Mouse (Mus musculus) midbrain, embryonic 15.5 days (tissue): ENCODE measurements at regions not wholly inside any gene's neighbourhood (a gene's known extent, or its start where the extent isn't known, plus 50 kb on each side); places are given as distances from the start of the nearest gene placed in this dataset.
A peak's percentile ranks its signal among the peaks of the same experiment; 100 is the strongest.

ENCODE experiments used
- ATAC-seq: fragments of 200-750 bp; cut with Nextera tagmentation; replicated peaks from 2 replicates; pipeline ENCODE4 v1.8.0; 2017; ENCODE audit warnings: moderate TSS enrichment
- H3K27ac ChIP-seq: fragments of 300-500 bp; sonication (generic); 2 replicates; pipeline ENCODE4 v1.5.1; 2015; ENCODE audit warnings: mild to moderate bottlenecking, inconsistent platforms
- H3K27me3 ChIP-seq: fragments of 300-500 bp; sonication (generic); replicated peaks from 2 replicates; pipeline ENCODE4 v1.6.1; 2015; ENCODE audit warnings: inconsistent platforms
- H3K36me3 ChIP-seq: fragments of 300-500 bp; sonication (generic); replicated peaks from 2 replicates; pipeline ENCODE4 v1.6.1; 2015; ENCODE audit warnings: inconsistent platforms
- H3K4me1 ChIP-seq: fragments of 300-500 bp; sonication (generic); 2 replicates; pipeline ENCODE4 v1.6.1; 2015; ENCODE audit warnings: inconsistent platforms
- H3K4me2 ChIP-seq: fragments of 300-500 bp; sonication (generic); 2 replicates; pipeline ENCODE4 v1.6.1; 2015; ENCODE audit warnings: inconsistent platforms, mild to moderate bottlenecking, moderate library complexity
- H3K4me3 ChIP-seq: fragments of 300-500 bp; sonication (generic); 2 replicates; pipeline ENCODE4 v1.5.1; 2015; ENCODE audit warnings: mild to moderate bottlenecking, inconsistent platforms
- H3K9ac ChIP-seq: fragments of 300-500 bp; sonication (generic); 2 replicates; pipeline ENCODE4 v1.6.1; 2015; ENCODE audit warnings: mild to moderate bottlenecking, inconsistent platforms
- H3K9me3 ChIP-seq: fragments of 300-500 bp; sonication (generic); 2 replicates; pipeline ENCODE4 v1.6.1; 2016; ENCODE audit warnings: inconsistent platforms
- WGBS: fragments of 180-500 bp; shearing (Covaris S2); methylation state at CpG from one replicate; pipeline ENCODE4 v1.1.7; 2015; ENCODE audit warnings: mixed read lengths; 5-methylcytosine and 5-hydroxymethylcytosine counted together

DNA sequence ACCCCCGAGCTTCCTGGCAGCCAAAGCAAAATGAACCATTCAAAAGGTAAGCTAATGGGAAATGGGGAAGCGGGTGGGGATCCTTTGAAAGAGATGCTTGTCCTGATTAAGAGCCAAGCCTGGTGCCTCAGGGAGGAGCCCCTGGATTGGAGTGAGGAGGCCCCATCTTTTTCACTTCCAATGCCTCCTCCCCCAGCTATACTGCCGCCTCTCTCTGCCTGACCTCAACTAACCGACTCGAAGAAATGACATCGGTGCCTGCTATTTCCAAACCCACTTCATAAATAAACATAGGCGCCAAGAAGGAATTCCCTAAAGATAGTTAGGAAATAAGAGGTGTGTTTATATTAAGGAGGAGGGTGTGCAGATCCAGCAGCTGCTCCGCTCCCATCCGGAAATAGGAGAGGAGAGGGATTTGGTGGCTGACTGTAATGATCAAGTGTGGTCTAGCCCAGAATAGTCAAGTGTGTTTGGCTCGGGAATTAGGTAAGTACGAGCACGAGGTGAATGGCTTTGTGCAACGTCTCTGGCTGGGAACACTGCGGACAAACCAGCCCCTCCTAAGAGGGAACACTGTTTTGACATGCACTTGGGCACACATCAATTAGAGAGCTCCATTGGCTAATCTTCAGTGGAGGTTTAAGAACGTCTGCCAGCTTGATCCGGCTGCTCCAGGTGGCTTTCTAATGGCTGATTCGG, 224.4 kb downstream of the Tle3 start:
- Histone ChIP-seq H3K9me3 (no peaks in the 10 kb centered on the region), H3K36me3 (no peaks in the 10 kb centered on the region), H3K4me1 (peaks cover 16% of the 10 kb centered on the region), H3K4me2 (no peak overlapping the region), H3K4me3 (no peak overlapping the region), H3K27ac (no peak overlapping the region), H3K9ac (no peak overlapping the region), H3K27me3 (0 out of 2 replicates have a peak, but pooled peaks cover 5% of the 10 kb centered on the region)
- WGBS = 39% methylated on average over 17 of the region's 17 CpGs
- no peak for ATAC-seq

DNA sequence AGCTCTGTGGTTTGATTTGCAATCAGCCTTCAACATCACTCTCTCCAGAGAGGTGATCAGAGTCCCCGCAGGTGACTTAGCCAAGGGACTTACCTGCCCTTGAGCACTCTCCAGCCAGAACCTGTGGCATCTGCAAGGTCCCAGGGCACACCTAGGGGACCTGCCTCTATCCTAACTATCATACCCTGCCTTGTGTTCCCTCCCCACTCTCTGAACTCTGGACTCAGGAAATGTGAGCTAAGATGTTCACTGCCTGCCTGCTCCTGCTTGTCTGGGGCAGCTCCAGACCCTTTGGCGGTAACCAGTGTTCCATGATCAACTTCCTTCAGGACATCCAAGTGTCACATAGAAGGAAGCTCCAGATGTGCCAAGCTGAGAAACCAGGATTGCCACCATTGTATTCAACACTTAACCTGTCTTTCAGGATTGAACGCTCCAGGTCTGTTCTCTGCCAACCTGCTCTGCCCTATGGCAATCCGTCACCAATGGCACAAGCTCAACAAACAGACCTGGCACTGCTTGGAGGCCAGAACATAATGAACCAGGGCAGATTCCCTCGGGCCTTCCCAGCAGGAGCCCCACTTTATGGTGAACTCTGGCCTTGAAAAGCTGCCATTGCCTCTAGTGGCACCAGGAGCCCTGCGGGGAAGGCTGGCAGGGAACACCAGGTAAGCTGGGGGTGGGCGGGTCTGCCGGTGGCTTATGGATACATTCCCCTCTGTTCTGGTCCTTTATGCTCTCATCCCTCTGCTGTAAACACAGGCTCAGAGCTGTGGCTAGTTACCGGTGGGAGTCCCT, 223.2 kb downstream of the Tle3 start:
- WGBS = 66% methylated on average over 9 of the region's 9 CpGs
- no peak overlapping the region for H3K4me3 ChIP-seq

DNA sequence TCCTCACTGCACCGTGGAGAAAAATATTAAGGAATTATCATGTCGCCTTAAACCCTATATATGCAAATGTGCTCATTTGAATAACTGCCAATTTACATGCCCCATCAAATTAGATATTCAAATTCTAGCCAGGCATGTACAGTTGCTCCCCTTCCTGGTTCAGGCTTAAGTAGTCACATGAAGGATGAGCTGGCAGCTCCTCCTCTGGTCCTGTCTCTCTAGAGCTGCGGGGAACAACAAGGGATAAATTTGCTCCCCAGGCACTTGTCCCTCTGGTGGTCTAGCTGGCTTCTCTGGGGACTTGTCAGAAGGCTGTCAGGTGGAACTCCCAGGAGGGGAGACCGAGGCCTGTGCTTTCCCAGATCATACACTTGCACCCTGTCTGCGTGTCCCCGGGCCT, 221.8 kb downstream of the Tle3 start:
- 64% methylated on average over 6 of the region's 6 CpGs for WGBS
- peak overlapping the region; percentile 35; the same call in 1 of the 2 replicates for H3K27ac ChIP-seq
- peaks cover 16% of the 10 kb centered on the region for H3K4me1 ChIP-seq
- ATAC-seq = peak; percentile 37; the same call in 1 of the 2 replicates
- 0 out of 2 replicates have a peak, but pooled peaks cover 5% of the 10 kb centered on the region for H3K27me3 ChIP-seq
- H3K9ac ChIP-seq = no peak overlapping the region
- H3K9me3 ChIP-seq = no peaks in the 10 kb centered on the region
- no peaks in the 10 kb centered on the region for H3K36me3 ChIP-seq
- H3K4me2 ChIP-seq = no peak overlapping the region
- H3K4me3 ChIP-seq = no peak overlapping the region

More for the DNA sequence above, 223.2 kb downstream of the Tle3 start:
- Histone ChIP-seq H3K9me3 (no peaks in the 10 kb centered on the region), H3K27ac (no peak overlapping the region), H3K9ac (no peak overlapping the region), H3K4me2 (no peak overlapping the region), H3K27me3 (0 out of 2 replicates have a peak, but pooled peaks cover 5% of the 10 kb centered on the region), H3K4me1 (peaks cover 16% of the 10 kb centered on the region), H3K36me3 (no peaks in the 10 kb centered on the region)
- no peak for ATAC-seq

- H3K27ac ChIP-seq = no peak overlapping the region
- H3K4me3 ChIP-seq = no peak overlapping the region
- no peak overlapping the region for H3K4me2 ChIP-seq
- H3K4me1 ChIP-seq = peaks cover 12% of the 10 kb centered on the region; the same call in 1 of the 2 replicates
- no peak overlapping the region for H3K9ac ChIP-seq
- no peaks in the 10 kb centered on the region for H3K9me3 ChIP-seq
- no peaks in the 10 kb centered on the region for H3K27me3 ChIP-seq
- H3K36me3 ChIP-seq = no peaks in the 10 kb centered on the region
- WGBS = 91% methylated on average over 10 of the region's 10 CpGs
- no peak for ATAC-seq
Observed at GRCm38 (mm10) chr9:61589727-61590299, 217.6 kb downstream of the Tle3 start.

GRCm38 (mm10) chr9:61583281-61584072, 211.3 kb downstream of the Tle3 start:
- H3K36me3 ChIP-seq = no peaks in the 10 kb centered on the region
- peak overlapping the region; percentile 79 for H3K27ac ChIP-seq
- H3K4me2 ChIP-seq = no peak overlapping the region
- WGBS = 33% methylated on average over 21 of the region's 21 CpGs
- peaks cover 18% of the 10 kb centered on the region for H3K4me1 ChIP-seq
- H3K4me3 ChIP-seq = no peak overlapping the region
- H3K9ac ChIP-seq = no peak overlapping the region
- H3K27me3 ChIP-seq = no peaks in the 10 kb centered on the region
- H3K9me3 ChIP-seq = no peaks in the 10 kb centered on the region
- ATAC-seq = peak; percentile 85

GRCm38 (mm10) chr9:61581046-61581445, 208.9 kb downstream of the Tle3 start:
- Histone ChIP-seq H3K27ac (no peak overlapping the region), H3K36me3 (no peaks in the 10 kb centered on the region), H3K4me3 (no peak overlapping the region), H3K9me3 (no peaks in the 10 kb centered on the region), H3K27me3 (no peaks in the 10 kb centered on the region), H3K9ac (no peak overlapping the region), H3K4me1 (peaks cover 18% of the 10 kb centered on the region), H3K4me2 (no peak overlapping the region)
- ATAC-seq = no peak
- WGBS = 84% methylated on average over 6 of the region's 6 CpGs

DNA sequence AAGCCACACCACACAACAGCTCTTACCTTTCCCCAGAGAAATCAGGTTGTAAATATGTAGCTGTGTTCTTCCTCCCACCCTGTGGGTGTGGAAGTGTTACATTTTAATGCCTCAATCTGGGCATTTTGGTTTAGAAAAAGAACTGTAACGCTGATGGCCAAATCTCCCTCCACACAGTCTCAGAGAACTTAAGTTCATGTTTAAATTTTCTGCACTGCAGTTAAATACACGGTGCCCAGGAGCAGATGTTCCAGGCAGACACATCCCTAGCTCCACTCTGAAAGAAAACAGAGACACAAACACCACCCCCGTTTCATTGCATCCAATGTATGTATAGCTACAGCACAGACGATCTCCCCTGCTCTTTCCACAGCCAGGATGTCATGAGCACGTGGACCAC, 206.1 kb downstream of the Tle3 start:
- no peak overlapping the region for H3K4me2 ChIP-seq
- no peak for ATAC-seq
- H3K27ac ChIP-seq = no peak overlapping the region
- no peaks in the 10 kb centered on the region for H3K36me3 ChIP-seq
- H3K4me3 ChIP-seq = no peak overlapping the region
- H3K9ac ChIP-seq = no peak overlapping the region
- peaks cover 18% of the 10 kb centered on the region for H3K4me1 ChIP-seq
- no peaks in the 10 kb centered on the region for H3K9me3 ChIP-seq
- WGBS = 86% methylated on average over 5 of the region's 5 CpGs
- H3K27me3 ChIP-seq = no peaks in the 10 kb centered on the region

DNA sequence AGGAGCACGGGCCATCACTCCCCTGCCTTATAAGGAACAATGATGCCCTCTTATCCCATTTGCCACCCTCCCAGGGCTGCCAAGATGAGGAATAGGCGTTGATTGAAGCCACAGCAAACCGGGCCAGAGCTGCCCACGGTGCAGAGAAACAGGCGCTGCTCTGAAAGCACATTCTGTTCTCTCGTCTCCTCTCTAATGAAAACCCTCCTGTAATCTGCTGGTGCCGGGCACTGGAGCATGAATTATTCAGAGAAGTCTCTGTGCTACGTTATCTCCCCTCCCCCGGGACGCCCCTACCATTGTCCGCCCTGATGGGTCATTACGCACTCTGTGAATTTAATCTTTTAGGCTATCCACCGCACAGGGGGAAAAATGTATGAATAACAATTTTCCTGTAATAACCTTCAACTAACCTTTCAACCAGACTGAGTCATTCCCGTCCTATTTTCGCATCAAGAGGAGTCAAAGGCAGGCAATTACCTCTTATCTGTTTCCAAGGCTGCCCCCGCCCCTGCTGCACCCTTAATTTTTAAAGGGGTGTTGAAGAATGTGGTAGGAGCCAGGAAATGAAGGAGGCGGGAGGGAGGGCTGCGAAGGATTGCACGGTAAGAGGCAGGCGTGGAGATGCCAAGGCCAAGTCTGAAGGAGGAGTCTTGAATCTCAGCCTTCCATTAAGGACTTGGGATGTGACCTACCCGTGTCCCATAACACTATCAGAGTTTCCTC, 201.6 kb downstream of the Tle3 start:
- Histone ChIP-seq H3K27ac (peak overlapping the region; percentile 80), H3K4me2 (peak overlapping the region; percentile 19), H3K27me3 (no peaks in the 10 kb centered on the region), H3K9me3 (no peaks in the 10 kb centered on the region), H3K36me3 (no peaks in the 10 kb centered on the region), H3K4me1 (peaks cover 19% of the 10 kb centered on the region), H3K4me3 (no peak overlapping the region), H3K9ac (no peak overlapping the region)
- peak; percentile 91 for ATAC-seq
- WGBS = 8% methylated on average over 21 of the region's 21 CpGs

DNA sequence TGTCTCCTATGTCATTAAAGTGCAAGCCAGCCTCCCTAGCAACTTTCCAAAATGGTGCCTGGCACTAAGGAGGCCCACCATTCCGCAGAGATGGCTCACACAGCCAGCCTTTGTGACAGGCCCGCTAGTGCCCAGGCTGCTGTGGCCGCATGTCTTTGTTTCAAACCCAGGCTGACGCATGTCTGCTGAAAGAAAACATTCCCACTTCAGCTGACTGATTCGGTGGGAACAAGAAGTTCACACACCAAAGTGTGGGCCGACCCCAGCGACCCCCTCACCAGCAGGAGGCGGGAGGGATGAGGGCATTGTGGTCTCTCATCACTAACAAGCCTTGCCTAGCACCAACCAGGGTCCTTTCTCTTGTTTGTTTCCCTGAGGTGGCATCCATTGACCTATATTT, 190.9 kb downstream of the Tle3 start:
- H3K27me3 ChIP-seq = no peaks in the 10 kb centered on the region
- no peak for ATAC-seq
- no peak overlapping the region for H3K4me2 ChIP-seq
- peak overlapping the region; percentile 26; the same call in 1 of the 2 replicates for H3K27ac ChIP-seq
- 27% methylated on average over 8 of the region's 8 CpGs for WGBS
- no peaks in the 10 kb centered on the region for H3K9me3 ChIP-seq
- H3K36me3 ChIP-seq = no peaks in the 10 kb centered on the region
- H3K4me3 ChIP-seq = no peak overlapping the region
- no peak overlapping the region for H3K9ac ChIP-seq
- peaks cover 24% of the 10 kb centered on the region for H3K4me1 ChIP-seq

DNA sequence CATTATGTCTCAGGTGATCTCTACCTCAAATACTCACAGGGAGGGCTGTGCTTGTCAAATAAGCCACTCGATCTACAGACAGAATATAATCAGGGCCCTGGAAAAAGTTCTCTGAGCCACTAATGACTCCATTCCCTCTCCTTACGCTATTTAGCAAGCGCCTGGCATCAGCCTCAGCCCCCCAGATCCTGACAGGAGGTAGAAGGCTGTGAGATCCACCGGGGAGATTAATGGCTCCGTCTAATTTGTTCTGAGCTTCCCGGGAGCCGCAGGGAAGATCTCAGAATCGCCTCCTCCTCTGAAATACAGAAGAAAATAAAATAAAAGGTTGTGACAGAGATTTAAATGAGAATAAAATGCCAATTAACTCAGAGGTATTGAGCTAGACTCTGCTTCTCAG, 189.4 kb downstream of the Tle3 start:
- no peaks in the 10 kb centered on the region for H3K27me3 ChIP-seq
- H3K36me3 ChIP-seq = no peaks in the 10 kb centered on the region
- 21% methylated on average over 8 of the region's 8 CpGs for WGBS
- H3K9ac ChIP-seq = no peak overlapping the region
- no peak overlapping the region for H3K4me3 ChIP-seq
- H3K4me2 ChIP-seq = no peak overlapping the region
- H3K27ac ChIP-seq = peak overlapping the region; percentile 18; the same call in 1 of the 2 replicates
- no peaks in the 10 kb centered on the region for H3K9me3 ChIP-seq
- peaks cover 24% of the 10 kb centered on the region for H3K4me1 ChIP-seq
- no peak for ATAC-seq

DNA sequence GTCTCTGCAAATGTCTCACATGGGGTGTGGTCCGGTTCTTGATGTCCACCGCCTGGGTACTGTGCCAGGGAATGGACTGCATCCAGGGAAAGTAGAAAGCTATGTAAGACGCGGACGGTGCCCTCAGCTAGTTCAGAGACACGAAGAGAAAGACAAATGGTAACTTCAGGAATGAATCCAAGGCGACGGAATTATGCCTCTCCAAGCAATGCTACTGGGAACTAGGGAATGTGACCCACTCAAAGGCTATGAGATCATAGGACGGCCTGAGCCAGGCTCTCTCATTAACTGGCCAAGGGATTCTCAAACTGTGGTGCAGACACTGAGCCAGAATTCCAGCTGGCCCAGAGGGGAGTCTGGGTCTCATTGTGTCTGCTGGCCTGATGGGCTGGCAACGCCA, 186.5 kb downstream of the Tle3 start:
- 69% methylated on average over 10 of the region's 10 CpGs for WGBS
- H3K9ac ChIP-seq = no peak overlapping the region
- H3K4me2 ChIP-seq = no peak overlapping the region
- no peaks in the 10 kb centered on the region for H3K9me3 ChIP-seq
- no peak overlapping the region for H3K27ac ChIP-seq
- H3K4me1 ChIP-seq = peaks cover 26% of the 10 kb centered on the region
- H3K36me3 ChIP-seq = no peaks in the 10 kb centered on the region
- ATAC-seq = no peak
- no peak overlapping the region for H3K4me3 ChIP-seq
- H3K27me3 ChIP-seq = no peaks in the 10 kb centered on the region
